Mouse (Mus musculus) embryonic fibroblast, embryonic 13.5 days (primary cell): ENCODE measurements at regions not wholly inside any gene's neighbourhood (a gene's known extent, or its start where the extent isn't known, plus 50 kb on each side); places are given as distances from the start of the nearest gene placed in this dataset.

ENCODE experiments used
- CTCF ChIP-seq: IDR thresholded peaks from 2 replicates; pipeline ENCODE4 v1.5.1; 2011; ENCODE audit warnings: mild to moderate bottlenecking, control low read depth, low read length, moderate library complexity, borderline replicate concordance; ENCODE audit not compliant: insufficient read depth
- POLR2A ChIP-seq: IDR thresholded peaks from 2 replicates; pipeline ENCODE4 v1.6.1; 2011; ENCODE audit warnings: low read depth, mild to moderate bottlenecking, control low read depth, low read length, moderate library complexity

GRCm38 (mm10) chr6:51059923-51060847 is 372.3 kb upstream of the Nfe2l3 start:
- no peak for TF ChIP-seq CTCF
- no peak for TF ChIP-seq POLR2A
